Mouse (Mus musculus) left cerebral cortex, adult 9 months (tissue): Measurements from ENCODE around the gene Etnk1.
"Not testable (repeated sequence)": the region's sequence is repeated elsewhere in the genome, so short reads cannot be mapped to it uniquely, and the experiment has no call there.

Experiments
- DNase-seq, 2 experiments: peaks; one replicate each; pipeline ENCODE4 v3.0.0; 2022; ENCODE audit warnings: low spot score in 2 of 2

The Etnk1 gene

DNA sequence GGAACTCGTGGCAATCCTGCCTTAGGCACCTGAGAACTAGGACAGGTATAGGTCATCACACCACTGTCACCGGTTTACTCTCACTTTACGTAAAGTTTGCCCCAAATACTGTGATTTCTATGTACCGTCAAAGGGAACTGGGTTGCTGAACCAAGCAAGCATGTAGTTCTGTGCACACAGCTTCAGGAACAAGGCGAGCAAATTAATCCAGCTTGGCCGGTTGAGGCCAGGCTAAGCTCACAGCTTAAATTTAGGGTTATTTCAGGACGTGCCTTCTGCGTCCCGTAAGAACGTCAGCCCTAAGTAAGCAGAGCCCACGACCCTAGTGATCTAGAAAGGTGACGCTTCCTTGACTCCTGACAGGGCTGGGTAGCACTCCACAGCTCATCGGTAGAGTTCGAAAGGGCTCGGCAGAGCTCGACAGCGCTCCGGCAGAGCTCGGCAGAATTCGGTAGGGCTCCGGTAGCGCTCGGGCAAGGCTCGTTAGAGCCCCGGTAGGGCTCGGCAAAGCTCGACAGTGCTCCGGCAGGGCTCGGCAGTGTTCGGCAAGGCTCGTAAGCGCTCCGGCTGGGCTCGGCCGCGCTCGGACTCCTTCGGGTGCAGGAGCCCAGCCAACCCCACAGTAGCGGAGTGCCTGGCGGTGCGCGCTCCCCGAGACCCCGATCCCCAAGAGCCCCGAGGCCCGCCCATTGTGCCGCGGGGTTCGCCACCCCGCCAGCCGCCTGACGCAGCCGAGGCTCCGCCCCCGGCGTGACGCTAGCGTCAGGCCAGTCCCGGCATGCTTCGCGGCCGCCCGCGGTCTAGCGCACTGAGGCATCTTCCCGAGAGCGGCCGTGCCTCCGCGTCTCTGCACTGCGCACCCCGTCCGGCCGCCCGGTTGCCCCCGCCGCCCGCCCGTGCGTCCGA, at the start of gene Etnk1:
Gene Etnk1 (plus strand): TSS at position 770 of the 906 bp plus-strand sequence.
- peak; percentile 97 to 99 for DNase-seq

DNA sequence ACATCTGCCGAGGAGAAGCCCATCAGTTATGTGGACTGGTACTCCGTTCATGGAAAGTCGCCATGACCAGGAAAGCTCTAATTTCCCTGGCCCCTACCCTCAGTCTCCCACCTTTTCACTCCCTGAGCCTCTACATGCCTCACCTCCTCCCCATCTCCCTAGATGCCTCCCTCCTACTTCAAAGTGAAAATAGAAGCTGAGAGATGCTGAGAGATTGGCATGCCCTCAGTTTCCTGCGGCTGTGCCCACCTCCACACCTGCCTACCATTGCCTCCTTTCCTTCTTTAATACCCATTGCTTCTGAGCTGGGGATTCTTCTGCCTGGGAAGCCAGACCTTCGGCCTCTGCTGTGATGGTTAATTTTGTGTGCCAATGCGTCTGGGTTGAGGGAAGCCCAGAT, 47.7 kb upstream of the Etnk1 start:
- DNase-seq = no peak

DNA sequence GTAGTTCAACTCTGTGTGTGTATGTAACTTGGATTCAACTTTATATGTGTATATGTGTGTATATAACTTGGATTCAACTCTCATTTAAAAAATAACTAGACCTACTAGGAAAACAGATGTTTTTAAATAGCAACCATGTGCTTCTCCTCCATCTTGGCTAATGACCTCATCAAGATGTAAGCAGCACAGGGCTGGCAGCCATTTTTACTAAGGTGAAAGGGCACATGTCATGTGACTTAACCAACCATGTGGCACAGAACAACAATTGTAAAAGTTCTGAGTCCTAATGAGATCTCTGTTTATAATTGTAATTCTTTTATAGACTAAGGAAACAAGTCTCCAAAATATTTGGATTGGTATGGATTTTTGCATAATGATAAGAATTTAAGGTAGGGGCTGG, 41.3 kb upstream of the Etnk1 start:
- DNase-seq = no peak

DNA sequence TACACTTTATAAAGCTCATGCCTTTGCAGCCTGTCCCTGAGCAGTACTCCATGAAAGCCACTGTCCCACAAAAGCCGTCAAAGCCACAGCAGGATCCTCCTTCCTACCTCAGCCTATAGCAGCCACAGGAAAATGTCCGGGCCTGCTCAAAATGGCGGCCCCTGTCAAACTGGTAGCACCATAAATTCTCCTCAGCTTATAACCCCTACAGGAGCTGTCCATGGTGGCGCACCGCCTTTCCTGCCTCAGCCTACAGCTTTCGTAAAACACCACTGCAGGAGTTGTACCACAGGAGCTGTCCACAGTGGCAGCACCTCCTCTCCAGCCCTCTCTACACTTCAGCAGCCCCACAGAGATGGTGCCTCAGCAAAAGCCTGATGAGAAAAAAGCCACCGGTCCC, 37.6 kb upstream of the Etnk1 start:
- DNase-seq = no peak

DNA sequence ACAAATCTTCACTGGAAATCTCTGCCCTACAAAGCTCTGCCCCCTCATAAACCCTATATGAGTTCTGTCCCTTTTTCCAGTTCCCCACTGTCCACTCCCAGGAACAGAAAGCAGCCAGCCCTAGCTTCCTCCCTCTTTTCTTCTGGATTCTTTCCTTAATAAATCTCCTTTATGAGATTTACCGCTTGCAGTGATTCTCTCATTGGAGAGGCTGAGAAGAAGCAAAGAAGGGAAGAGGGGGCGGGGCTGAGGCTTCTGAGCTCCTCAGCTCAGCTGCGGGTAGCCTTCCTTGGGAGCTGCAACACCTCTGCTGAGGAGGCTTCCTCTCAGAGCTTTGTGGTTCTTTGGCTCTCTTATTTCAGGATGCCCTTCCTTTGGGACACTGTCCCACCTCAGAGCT, 37.1 kb upstream of the Etnk1 start:
- no peak for DNase-seq

DNA sequence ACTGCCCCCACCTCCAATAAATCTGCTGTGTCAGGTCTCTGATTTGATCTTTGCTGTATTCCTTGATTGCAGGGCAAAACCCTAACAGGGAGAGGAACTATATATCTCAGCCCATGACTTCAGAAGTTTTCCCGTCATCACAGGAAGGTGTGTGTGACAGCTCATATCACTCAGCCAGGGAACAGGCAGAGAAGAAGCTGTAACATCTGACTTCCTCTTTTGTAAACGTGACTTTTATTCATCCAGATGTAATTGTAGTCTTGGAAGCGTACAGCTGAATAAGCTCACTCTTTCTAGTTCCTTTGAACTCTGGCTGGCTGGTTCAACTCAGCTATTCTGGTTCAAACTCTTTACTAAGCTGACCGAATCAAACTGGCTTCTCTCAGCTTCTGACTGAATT, 36.6 kb upstream of the Etnk1 start:
- DNase-seq = no peak

DNA sequence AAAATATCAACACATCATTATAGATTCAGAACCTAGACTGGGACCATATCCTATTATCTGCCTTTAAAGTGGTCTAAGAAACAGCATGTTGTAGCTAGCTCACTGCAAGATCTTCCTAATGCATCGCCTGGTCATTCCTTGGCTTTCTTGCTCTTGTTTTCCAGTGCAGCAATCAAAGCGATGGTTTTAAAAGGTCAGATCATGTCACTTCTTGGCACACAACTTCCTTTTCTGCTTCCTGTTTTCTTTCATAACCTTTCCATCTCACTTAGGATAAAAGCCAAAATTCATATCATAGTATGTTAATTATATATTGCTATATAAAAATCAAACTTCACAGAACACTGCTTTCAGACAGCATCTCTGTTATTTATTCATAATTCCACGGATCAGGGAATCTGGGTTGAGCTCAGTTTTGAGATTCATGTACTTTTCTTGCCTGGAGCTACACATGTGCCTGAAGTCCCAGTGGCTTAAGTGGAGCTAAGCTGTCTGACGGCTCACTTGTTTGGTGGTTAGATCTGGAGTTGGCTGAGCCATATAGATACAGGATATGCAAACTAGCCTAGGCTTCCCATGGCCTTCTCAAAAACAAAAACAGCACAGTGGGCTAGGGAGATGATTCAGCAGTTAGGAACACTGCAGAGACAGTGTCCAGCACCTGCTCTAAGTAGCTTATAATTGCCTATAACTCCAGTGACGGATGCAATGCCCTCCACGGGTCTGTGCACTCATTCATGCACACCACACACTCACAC, 34.9 kb upstream of the Etnk1 start:
- no peak for DNase-seq

DNA sequence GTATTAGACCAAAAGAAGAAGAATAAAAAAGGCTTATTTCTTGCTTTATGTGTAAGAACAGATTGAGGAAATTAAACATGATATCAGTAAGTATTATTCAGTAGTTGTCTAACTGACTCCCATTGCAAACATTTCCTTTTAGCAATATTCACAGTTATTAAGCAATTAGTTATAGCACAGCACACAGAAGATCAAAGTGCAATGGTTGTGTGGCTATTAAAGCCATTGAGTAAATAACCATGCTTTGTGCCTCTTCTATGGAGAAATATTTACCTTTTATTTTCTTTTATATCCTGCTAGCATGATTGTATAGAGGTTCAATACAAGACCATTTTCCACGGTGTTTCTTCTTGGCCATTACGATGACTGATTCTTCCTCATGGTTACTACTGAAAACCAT, 33.9 kb upstream of the Etnk1 start:
- DNase-seq = no peak

DNA sequence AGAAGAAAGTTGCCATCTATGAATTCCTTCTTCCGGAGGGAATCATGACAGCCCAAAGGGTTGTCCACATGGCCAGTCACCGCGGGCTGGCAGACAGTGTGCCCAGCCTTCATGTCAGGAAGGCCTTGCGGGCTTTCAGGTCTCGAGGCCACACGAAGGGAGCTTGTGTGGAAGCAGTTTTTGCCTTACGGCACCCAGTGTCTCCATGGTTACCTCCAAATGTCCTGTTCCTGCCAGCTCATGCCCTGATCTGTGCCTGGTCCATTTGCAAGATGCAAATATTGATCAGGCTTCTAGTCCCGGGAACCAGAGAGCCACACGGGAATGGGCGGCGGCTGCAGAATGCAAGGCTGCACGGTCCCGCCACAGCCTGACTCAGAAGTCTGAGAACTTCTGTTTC, 31.9 kb upstream of the Etnk1 start:
- no peak for DNase-seq

DNA sequence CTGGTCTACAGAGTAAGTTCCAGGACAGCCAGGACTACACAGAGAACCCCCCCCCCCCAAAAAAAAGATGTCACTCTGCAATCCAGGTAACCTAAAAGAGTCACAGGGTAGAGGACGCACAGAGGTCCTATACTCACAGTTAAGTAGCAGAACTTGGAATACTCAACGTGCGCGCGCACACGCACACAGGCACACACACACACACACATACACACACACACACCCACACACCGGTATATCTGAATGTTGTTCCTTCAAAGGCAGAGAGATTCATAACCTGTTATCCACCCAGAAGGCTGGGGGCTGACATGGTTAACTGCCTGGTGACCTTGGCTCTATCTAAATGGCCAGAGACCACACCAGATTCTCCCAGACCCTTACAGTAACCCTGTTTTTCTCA, 30.3 kb upstream of the Etnk1 start:
- DNase-seq = no peak

DNA sequence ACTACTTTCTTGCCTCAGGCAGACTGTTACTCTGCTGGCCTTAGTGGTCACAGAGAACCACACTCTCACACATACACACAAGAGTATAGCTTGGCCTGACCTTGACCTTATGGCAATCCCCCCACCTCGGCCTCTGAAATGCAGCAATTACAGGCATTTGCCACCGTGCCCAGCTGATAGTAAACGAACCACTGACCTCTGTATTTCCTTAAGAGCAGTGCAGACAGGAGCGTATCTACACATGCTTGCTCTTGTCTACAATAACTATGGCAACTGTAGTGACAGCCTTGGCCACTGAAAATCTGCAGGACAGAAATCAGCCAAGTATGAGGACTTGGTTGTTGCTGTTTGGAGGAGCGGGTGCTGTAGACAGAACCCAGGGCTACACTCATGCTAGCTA, 29.7 kb upstream of the Etnk1 start:
- no peak for DNase-seq

DNA sequence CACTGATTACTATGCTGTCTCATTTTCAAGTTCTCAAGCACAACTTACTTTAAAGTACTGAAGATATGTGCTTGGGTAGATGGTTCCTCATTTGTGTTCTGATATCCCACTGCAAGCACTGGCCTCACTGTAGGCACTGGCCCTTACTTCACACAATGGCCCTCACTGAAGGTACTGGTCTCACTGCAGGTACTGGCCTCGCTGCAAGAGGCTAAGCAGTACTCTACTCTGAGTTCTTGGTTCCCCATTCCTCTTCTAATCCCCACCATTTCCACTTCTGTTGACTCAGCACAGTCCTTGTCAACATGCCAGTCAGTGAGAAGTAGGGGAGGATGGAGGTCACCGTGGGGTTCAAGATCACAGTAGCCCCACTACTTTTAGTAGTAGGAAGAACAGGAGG, 27.6 kb upstream of the Etnk1 start:
- DNase-seq = no peak

DNA sequence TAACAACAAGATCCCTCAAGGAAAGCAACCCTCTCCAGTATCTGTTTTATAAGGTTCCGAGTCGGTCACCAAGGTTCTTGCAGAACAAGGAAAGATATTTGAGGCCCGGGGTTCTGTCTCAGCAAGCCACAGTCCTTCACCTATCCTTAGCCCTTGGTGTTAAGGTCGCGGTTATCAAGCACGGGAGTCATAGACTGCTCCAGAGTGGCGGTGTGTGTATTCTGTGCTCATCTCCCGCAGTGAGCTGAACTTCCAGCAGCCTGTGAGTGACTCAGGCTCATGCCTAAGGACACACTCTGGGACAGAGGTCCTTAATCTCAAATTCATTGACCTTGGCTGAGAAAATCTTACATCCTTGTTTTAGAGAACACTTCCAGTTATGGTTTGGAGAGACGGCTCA, 26.1 kb upstream of the Etnk1 start:
- DNase-seq = no peak

DNA sequence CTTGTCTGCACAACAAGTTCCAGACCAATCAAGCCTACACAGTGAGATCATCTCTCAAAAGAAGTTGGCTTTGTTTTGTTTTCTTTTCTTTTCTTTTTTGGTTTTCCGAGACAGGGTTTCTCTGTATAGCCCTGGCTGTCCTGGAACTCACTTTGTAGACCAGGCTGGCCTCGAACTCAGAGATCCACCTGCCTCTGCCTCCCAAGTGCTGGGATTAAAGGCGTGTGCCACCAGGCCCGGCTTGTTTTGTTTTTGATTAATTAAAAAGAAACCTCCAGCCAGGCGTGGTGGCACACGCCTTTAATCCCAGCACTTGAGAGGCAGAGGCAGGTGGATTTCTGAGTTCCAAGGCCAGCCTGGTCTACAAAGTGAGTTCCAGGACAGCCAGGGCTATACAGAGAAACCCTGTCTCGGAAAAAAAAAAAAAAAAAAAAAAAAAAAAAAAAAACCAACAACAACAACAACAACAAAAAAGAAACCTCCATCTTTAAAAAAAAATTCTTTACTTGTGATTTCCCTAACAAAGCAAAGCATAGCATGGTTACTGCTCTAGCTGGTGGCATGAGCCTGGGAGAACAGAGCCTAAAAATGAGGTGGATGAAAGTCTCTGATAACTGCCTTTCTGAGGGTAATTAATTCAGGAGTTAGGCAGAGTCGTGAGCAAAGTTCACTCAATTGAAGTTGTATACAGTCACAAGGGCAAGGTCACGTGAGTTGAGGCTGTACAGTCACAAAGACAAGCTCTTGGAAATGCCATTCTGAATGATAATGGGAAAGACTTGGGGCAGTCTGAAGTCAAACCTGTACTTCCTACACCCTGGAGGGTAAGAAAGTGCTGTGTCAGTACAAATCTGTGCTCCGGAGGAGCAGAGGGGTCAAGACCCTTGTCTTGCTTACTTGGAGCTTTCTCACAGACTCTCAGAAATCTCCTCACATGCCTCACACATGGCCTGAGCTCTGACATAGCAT, 25.1 kb upstream of the Etnk1 start:
- DNase-seq = not testable (repeated sequence)

DNA sequence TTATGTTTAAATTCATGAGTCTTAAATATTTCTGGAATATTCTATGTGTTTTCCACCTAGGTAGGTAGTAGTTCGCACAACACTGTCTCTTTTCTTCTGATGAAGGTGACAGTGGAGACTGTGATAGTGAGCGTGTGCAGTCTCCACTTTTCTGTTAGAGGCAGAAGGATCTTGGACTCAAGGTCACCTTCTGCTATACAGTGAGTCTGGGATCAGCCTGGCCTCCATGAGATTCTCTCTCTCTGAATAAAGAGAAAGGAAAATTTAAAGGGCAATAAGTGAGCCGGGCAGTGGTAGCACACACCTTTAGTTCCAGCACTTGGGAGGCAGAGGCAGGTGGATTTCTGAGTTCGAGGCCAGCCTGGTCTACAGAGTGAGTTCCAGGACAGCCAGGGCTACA, 24.2 kb upstream of the Etnk1 start:
- DNase-seq = no peak

DNA sequence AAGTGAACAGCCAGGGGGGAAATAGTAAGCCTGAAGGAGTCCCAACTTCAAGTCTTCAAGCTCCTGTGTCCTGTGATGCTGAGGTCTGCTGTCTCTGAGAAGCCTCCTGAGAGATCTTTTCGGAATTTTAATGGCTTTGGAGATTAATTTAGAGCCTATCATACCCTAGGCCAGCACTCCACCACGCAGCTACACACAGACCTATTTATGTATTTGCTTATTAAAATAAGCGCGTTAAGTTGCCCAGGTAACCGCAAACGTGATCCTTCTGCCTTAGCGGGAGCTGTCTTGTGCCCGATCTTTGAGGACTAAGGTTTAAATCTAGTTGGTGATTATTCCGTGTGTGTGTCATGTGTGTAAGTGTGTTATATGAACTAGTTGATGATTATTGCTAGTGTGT, 23.7 kb upstream of the Etnk1 start:
- DNase-seq = no peak

DNA sequence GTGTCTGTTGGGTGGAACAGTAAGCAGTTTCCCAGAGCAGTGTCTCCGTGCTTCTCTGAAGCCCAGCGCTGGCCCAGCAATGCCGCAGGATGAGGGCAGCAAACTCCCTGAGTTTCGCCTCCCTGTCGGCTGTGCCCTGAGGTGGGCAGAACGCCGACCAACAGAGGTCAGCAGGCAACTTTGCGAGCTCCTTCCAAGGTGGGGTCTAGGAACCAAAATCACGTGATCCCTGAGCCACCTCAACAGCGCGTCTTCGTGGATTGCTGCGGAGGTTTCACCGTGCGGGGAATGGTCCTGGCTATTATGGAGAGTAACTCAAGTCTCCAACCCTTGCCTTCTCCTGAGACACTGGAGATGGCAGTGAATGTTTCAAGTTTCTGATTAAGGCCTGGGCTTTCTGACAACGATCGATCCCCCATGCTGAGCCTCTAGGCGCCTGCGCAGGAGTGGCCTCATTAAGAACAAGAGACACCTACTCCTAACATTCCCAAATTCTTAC, 23.2 kb upstream of the Etnk1 start:
- peak in 1 of 2 experiments; percentile 24 for DNase-seq

DNA sequence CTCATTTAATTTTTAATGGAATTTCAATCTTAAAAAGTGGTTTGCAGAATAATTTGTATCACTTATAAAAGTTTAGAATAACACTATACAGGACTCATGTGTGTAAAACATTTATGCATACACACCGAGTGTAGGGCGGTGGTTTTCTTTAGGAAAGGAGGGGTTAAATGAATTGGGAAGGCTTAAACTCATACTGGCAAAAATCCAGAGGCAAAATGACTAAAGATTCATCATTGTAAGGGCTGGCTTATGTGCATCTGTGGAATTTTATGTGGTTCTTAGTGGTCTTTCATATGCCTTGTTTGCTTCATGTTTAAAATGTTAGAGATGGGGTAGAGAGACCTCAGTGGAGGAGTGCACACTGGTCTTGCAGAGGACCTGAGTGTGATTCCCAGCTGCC, 22.5 kb upstream of the Etnk1 start:
- no peak for DNase-seq

DNA sequence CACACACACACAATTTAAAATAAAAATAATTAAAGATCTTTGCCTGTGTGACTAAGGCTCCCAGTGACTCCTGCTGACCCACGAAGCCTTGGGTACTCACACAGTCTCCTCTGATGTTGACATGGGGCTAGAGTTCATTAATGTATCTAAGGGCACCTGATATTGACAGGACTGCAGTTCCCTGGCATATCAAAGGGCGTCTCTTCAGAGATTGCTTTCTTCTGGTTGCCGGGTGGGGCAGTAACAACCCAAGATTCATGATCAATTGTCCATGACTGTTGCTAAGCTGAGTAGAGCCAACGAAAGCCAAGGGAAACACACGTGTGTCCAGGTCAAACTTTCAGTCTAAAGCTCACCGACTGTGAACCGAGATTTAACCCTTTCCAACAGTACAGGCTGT, 22.0 kb upstream of the Etnk1 start:
- DNase-seq = no peak

DNA sequence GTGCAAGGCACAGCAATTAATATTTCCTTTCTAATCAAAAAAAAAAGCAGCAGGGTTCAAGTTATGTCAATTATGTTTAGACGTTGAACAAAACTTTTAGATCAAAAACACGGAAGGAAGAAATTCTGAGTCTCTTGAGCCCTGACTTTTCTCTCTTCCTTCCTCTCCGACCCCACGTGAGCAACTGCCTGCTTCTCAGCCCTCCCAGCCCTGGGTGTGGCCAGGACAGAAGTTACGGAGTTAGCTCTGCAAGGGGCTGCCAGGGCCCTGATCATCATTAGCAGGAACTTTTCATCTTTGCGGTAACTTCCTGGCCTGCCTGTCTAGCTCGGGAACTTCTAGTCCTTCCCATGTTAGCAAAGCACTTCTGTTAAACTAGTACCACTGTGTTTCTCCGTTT, 20.3 kb upstream of the Etnk1 start:
- no peak for DNase-seq

DNA sequence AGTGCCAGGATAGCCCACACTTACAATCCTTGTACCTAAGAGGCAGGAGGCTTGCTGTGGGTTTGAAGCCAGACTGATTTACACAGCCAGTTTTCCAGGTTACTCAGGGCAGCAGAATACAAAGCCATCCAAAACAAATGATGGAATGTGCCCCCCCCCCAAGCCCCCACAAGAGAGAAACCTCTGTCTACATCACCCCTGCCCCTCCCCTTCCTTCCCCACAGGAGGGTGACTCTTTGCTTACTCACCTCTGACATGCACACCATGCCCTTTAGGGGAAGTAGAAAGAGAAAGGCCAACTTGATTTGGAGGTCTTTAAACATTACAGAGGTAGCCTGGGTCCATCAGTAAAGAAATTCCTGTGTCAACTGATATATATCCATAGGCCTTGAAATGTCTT, 18.2 kb upstream of the Etnk1 start:
- no peak for DNase-seq

DNA sequence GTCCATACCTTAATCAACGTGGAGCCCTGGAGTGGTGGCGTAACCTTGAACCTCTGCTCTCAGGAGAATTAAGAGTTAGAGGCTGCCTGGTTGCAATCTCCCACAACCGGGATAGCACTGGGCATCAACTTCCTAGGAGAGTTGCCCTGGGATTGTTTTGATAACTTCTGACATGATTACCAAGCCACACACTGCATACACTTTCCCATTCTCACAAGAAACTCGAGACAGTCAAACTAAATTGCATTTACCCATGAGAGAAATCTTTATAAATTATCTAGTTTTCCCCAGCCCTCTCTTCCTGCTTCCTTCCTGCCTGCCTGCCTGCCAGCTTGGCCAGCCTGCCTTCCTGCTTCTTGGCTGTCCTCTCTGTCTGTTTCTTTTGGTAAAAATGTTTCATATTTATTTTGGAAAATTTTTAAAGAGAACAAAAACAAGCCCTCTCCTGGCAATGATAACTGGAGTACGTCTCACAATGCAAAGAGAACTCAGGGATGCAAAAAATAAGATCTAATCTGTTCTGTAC, 17.2 kb upstream of the Etnk1 start:
- DNase-seq = no peak
